Mouse (Mus musculus) CD4-positive, CD25-positive, alpha-beta regulatory T cell, adult 2 months (primary cell): Measurements from ENCODE around the gene 3110040N11Rik.

Source experiments
- DNase-seq: peaks from one replicate; pipeline ENCODE4 v3.0.0-alpha.2; 2012; ENCODE audit warnings: low read depth, low spot score

Gene 3110040N11Rik

DNA sequence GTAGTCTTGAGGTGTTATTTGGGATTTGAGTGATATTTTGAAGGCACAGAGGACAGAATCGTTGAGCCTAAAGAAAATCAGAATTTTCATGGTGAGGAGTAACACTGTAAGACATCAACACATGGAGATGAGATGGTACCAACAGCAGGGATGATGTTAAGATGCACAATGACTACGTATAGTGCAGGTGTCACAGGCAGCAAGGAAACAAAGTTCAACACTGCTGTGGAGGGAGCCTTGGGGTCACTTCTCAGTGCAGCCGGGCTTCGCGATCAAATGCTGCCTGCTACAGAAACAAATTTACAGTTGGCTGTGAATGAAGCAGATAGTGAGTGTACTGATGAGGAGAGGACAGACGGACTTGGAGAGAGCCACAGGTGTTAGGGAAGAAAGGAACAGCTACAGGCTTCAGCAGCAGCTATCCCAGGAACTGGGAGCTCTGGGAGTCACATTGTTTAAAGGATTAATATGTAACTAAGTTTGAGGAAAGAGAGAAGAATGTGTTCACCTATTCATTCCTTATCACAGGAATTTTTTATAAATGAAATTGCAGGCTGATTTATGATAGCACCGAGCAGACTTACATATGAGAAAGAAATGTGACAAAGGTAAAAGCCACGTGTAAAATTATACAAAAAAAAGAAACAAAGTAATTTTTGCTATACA is 50.4 kb downstream of the 3110040N11Rik start:
- DNase-seq: no peak

- DNase-seq: no peak
Measured at GRCm38 (mm10) chr7:81735300-81736048, 53.8 kb downstream of the 3110040N11Rik start.

GRCm38 (mm10) chr7:81732183-81733089 is 56.8 kb downstream of the 3110040N11Rik start:
- no peak for DNase-seq
